Mouse (Mus musculus) lung, adult 2 months (tissue): ENCODE results near the gene Hmox1.

ENCODE experiments used
- CTCF ChIP-seq: fragments of 200-500 bp; IDR thresholded peaks from 2 replicates; pipeline ENCODE4 v1.5.1; 2011; ENCODE audit warnings: mild to moderate bottlenecking, low read length, control low read depth; ENCODE audit not compliant: insufficient read depth
- POLR2A ChIP-seq: fragments of 200-500 bp; IDR thresholded peaks from 2 replicates; pipeline ENCODE4 v1.6.1; 2011; ENCODE audit warnings: low read depth, mild to moderate bottlenecking, control low read depth, low read length, borderline replicate concordance; ENCODE audit errors: extremely low read depth

- no peak for TF ChIP-seq CTCF
- peak; percentile 92; the same call in 1 of the 2 replicates for TF ChIP-seq POLR2A
Observed at GRCm38 (mm10) chr8:75093399-75094156, at the start of gene Hmox1.
